Mouse (Mus musculus): Measurements from ENCODE around the gene Gm16253.
A peak's percentile ranks its signal among the peaks of the same experiment; 100 is the strongest.
"Not testable (repeated sequence)": the region's sequence is repeated elsewhere in the genome, so short reads cannot be mapped to it uniquely, and the experiment has no call there.

Gm16253 gene

GRCm38 (mm10) chr3:96597435-96597891 lies 20.7 kb downstream of the Gm16253 start:
- DNase-seq (ENCODE audit: low read depth, low spot score), result no peak

- DNase-seq (ENCODE audit: low read depth, low spot score), result no peak
Observed at GRCm38 (mm10) chr3:96598156-96599068, 21.6 kb downstream of the Gm16253 start.

- DNase-seq (ENCODE audit: low read depth, low spot score), result no peak
Observed at GRCm38 (mm10) chr3:96599069-96599393, 22.2 kb downstream of the Gm16253 start.

GRCm38 (mm10) chr3:96599411-96599810 lies 22.6 kb downstream of the Gm16253 start:
- no peak for DNase-seq (ENCODE audit: low read depth, low spot score)

GRCm38 (mm10) chr3:96600639-96601250 lies 24.0 kb downstream of the Gm16253 start, which contains the start of gene Lix1l:
Gene Lix1l (plus strand): TSS chr3:96601149.
- peak; percentile 98 for DNase-seq (ENCODE audit: low read depth, low spot score)

- DNase-seq (ENCODE audit: low read depth, low spot score), result no peak
Observed at GRCm38 (mm10) chr3:96601251-96601787, 24.5 kb downstream of the Gm16253 start.

GRCm38 (mm10) chr3:96601941-96602703 lies 25.3 kb downstream of the Gm16253 start:
- DNase-seq (ENCODE audit: low read depth, low spot score), result no peak

GRCm38 (mm10) chr3:96602704-96603084 lies 25.9 kb downstream of the Gm16253 start:
- DNase-seq (ENCODE audit: low read depth, low spot score), result no peak

GRCm38 (mm10) chr3:96603311-96603710 lies 26.5 kb downstream of the Gm16253 start:
- DNase-seq (ENCODE audit: low read depth, low spot score), result no peak

- DNase-seq (ENCODE audit: low read depth, low spot score), result not testable (repeated sequence)
Observed at GRCm38 (mm10) chr3:96606007-96606406, 29.2 kb downstream of the Gm16253 start.

- no peak for DNase-seq (ENCODE audit: low read depth, low spot score)
Observed at GRCm38 (mm10) chr3:96606618-96607017, 29.8 kb downstream of the Gm16253 start.

GRCm38 (mm10) chr3:96617941-96618340 lies 41.2 kb downstream of the Gm16253 start:
- no peak for DNase-seq (ENCODE audit: low read depth, low spot score)

- DNase-seq (ENCODE audit: low read depth, low spot score), result no peak
Observed at GRCm38 (mm10) chr3:96623201-96623600, 46.4 kb downstream of the Gm16253 start.

- DNase-seq (ENCODE audit: low read depth, low spot score), result peak; percentile 99
Observed at GRCm38 (mm10) chr3:96629729-96630600, 53.2 kb downstream of the Gm16253 start, which contains the start of gene Rbm8a. Gene Rbm8a (plus strand): TSS chr3:96629933.

Data from telencephalon, adult 2 months (tissue).